Mouse (Mus musculus) thymus, adult 2 months (tissue): ENCODE measurements around the gene Ankrd39. TPM values are rescaled to one million over a fixed set of nuclear protein-coding genes. Genes with fewer than 3 reads are reported as not detected.

Source experiments
- DNase-seq: peaks from one replicate; pipeline ENCODE4 v3.0.0; 2021
- H3K27ac ChIP-seq: fragments of 200-500 bp; 2 replicates; pipeline ENCODE4 v1.5.1; 2012; ENCODE audit warnings: low read length, control low read depth; ENCODE audit not compliant: control insufficient read depth, insufficient read depth
- H3K27me3 ChIP-seq: fragments of 200-500 bp; 2 replicates; pipeline ENCODE4 v1.6.1; 2012; ENCODE audit warnings: mild to moderate bottlenecking, low read length, moderate library complexity, mixed read lengths; ENCODE audit not compliant: control insufficient read depth, insufficient read depth
- H3K36me3 ChIP-seq: fragments of 200-500 bp; 2 replicates; pipeline ENCODE4 v1.6.1; 2012; ENCODE audit warnings: mild to moderate bottlenecking, low read length, moderate library complexity; ENCODE audit not compliant: control insufficient read depth, insufficient read depth
- H3K4me1 ChIP-seq: fragments of 200-500 bp; replicated peaks from 2 replicates; pipeline ENCODE4 v1.6.1; 2012; ENCODE audit warnings: low read length; ENCODE audit not compliant: control insufficient read depth, insufficient read depth
- H3K4me3 ChIP-seq: fragments of 200-500 bp; 2 replicates; pipeline ENCODE4 v1.5.1; 2012; ENCODE audit warnings: mild to moderate bottlenecking, low read length, control low read depth, moderate library complexity; ENCODE audit not compliant: control insufficient read depth, insufficient read depth
- CTCF ChIP-seq: fragments of 200-500 bp; IDR thresholded peaks from 2 replicates; pipeline ENCODE4 v1.5.1; 2012; ENCODE audit warnings: mild to moderate bottlenecking, control low read depth, low read length, moderate library complexity, borderline replicate concordance; ENCODE audit not compliant: control insufficient read depth, poor library complexity, insufficient read depth; ENCODE audit errors: extremely low read depth
- POLR2A ChIP-seq: fragments of 200-500 bp; IDR thresholded peaks from 2 replicates; pipeline ENCODE4 v1.6.1; 2012; ENCODE audit warnings: mild to moderate bottlenecking, low read length, control low read depth, moderate library complexity; ENCODE audit not compliant: control insufficient read depth, poor library complexity, insufficient read depth; ENCODE audit errors: extremely low read depth
- WGBS: fragments of 180-500 bp; shearing (Covaris S2); methylation state at CpG from one replicate; pipeline ENCODE4 v1.1.7; 2018; 5-methylcytosine and 5-hydroxymethylcytosine counted together
- polyA plus RNA-seq: library from polyadenylated mRNA; depleted of rRNA; stranded (reverse); fragments of >200 nt; gene quantifications from 2 replicates; pipeline ENCODE4 v1.2.3, GENCODE M21; 2012

The Ankrd39 gene
- polyA plus RNA-seq, 1 experiment = 48.4 TPM

GRCm38 (mm10) chr1:36559256-36559655, 12.0 kb upstream of the Ankrd39 start:
- no peak for DNase-seq
- TF ChIP-seq POLR2A = no peak
- TF ChIP-seq CTCF = no peak
- WGBS = 61% methylated on average over 4 of the region's 4 CpGs
- H3K27me3 ChIP-seq = no peaks in the 10 kb centered on the region; the same call in 1 of the 2 replicates
- no peaks in the 10 kb centered on the region for H3K36me3 ChIP-seq
- peaks cover 39% of the 10 kb centered on the region for H3K4me1 ChIP-seq
- no peak overlapping the region for H3K4me3 ChIP-seq
- H3K27ac ChIP-seq = no peak overlapping the region

- TF ChIP-seq CTCF (no peak), POLR2A (no peak)
- peaks cover 39% of the 10 kb centered on the region for H3K4me1 ChIP-seq
- H3K27me3 ChIP-seq = no peaks in the 10 kb centered on the region; the same call in 1 of the 2 replicates
- DNase-seq = peak; percentile 63
- H3K4me3 ChIP-seq = peak within 1 kb of the TSS; percentile 57
- H3K27ac ChIP-seq = no peak within 1 kb of the TSS
- WGBS = 3% methylated on average over 69 of the region's 69 CpGs
- no peaks in the 10 kb centered on the region for H3K36me3 ChIP-seq
Observed at GRCm38 (mm10) chr1:36558031-36558993, 11.1 kb upstream of the Ankrd39 start, which contains the start of gene Sema4c. TSS of gene Sema4c (minus strand) at chr1:36558349.

GRCm38 (mm10) chr1:36557457-36558011, 10.3 kb upstream of the Ankrd39 start:
- under 1% methylated on average over 48 of the region's 48 CpGs for WGBS
- Histone ChIP-seq H3K27me3 (no peaks in the 10 kb centered on the region; the same call in 1 of the 2 replicates), H3K36me3 (no peaks in the 10 kb centered on the region), H3K4me1 (peaks cover 39% of the 10 kb centered on the region), H3K27ac (no peak overlapping the region), H3K4me3 (peak overlapping the region; percentile 57)
- TF ChIP-seq CTCF (no peak), POLR2A (no peak)
- peak; percentile 46 for DNase-seq

- peak overlapping the region; percentile 57 for H3K4me3 ChIP-seq
- TF ChIP-seq CTCF (peak; percentile 94), POLR2A (no peak)
- WGBS = under 1% methylated on average over 52 of the region's 52 CpGs
- no peaks in the 10 kb centered on the region for H3K36me3 ChIP-seq
- peak; percentile 90 for DNase-seq
- H3K27me3 ChIP-seq = no peaks in the 10 kb centered on the region; the same call in 1 of the 2 replicates
- no peak overlapping the region for H3K27ac ChIP-seq
- H3K4me1 ChIP-seq = peaks cover 39% of the 10 kb centered on the region
Observed at GRCm38 (mm10) chr1:36556553-36557456, 9.6 kb upstream of the Ankrd39 start.

- WGBS = 43% methylated on average over 8 of the region's 8 CpGs
- H3K27me3 ChIP-seq = no peaks in the 10 kb centered on the region; the same call in 1 of the 2 replicates
- no peak overlapping the region for H3K27ac ChIP-seq
- DNase-seq = peak; percentile 16
- peak overlapping the region; percentile 57 for H3K4me3 ChIP-seq
- H3K4me1 ChIP-seq = peaks cover 39% of the 10 kb centered on the region
- H3K36me3 ChIP-seq = no peaks in the 10 kb centered on the region
- TF ChIP-seq POLR2A (no peak), CTCF (no peak)
Observed at GRCm38 (mm10) chr1:36555798-36556395, 8.7 kb upstream of the Ankrd39 start.
